Mouse (Mus musculus): ENCODE results near the gene Itih3.

GRCm38 (mm10) chr14:30949986-30950385 is 26.4 kb upstream of the Itih3 start:
- no peak for TF ChIP-seq CTCF (conservative IDR thresholded peaks at IDR 0.05; ENCODE audit: insufficient read depth, insufficient read length, low read depth, low read length)
- no peak for TF ChIP-seq POLR2A (IDR thresholded peaks at IDR 0.05; ENCODE audit: low read depth, low read length)
